Mouse (Mus musculus) frontal cortex, adult 2 months (tissue): ENCODE measurements at regions not wholly inside any gene's neighbourhood (a gene's known extent, or its start where the extent isn't known, plus 50 kb on each side); places are given as distances from the start of the nearest gene placed in this dataset.

Source experiments
- DNase-seq, 2 experiments: peaks; one replicate each; pipeline ENCODE4 v3.0.0; 2022; ENCODE audit warnings: low spot score in 1 of 2; ENCODE audit errors: extremely low spot score in 1 of 2

GRCm38 (mm10) chr12:118562226-118562625 lies 261.0 kb upstream of the Sp4 start:
- DNase-seq: no peak

GRCm38 (mm10) chr12:118549071-118549470 lies 247.8 kb upstream of the Sp4 start:
- DNase-seq: no peak

- no peak for DNase-seq
These were observed 239.1 kb upstream of the Sp4 start for GRCm38 (mm10) chr12:118540336-118540735.

GRCm38 (mm10) chr12:118530514-118530913 lies 229.3 kb upstream of the Sp4 start:
- no peak for DNase-seq

- no peak for DNase-seq
These were observed 228.5 kb upstream of the Sp4 start for GRCm38 (mm10) chr12:118529428-118530361.

GRCm38 (mm10) chr12:118521770-118522169 lies 220.5 kb upstream of the Sp4 start:
- DNase-seq: no peak

GRCm38 (mm10) chr12:118521329-118521728 lies 220.1 kb upstream of the Sp4 start:
- no peak for DNase-seq

- DNase-seq: no peak
These were observed 218.6 kb upstream of the Sp4 start for GRCm38 (mm10) chr12:118519801-118520327.

GRCm38 (mm10) chr12:118510989-118511388 lies 209.7 kb upstream of the Sp4 start:
- no peak for DNase-seq

GRCm38 (mm10) chr12:118508972-118509917 lies 208.0 kb upstream of the Sp4 start:
- DNase-seq: no peak

GRCm38 (mm10) chr12:118500392-118500791 lies 199.2 kb upstream of the Sp4 start:
- DNase-seq: no peak

GRCm38 (mm10) chr12:118488038-118488437 lies 186.8 kb upstream of the Sp4 start:
- DNase-seq: no peak

GRCm38 (mm10) chr12:118486434-118486833 lies 185.2 kb upstream of the Sp4 start:
- no peak for DNase-seq

- DNase-seq: no peak
These were observed 180.1 kb upstream of the Sp4 start for GRCm38 (mm10) chr12:118481347-118481746.

GRCm38 (mm10) chr12:118474732-118475131 lies 173.5 kb upstream of the Sp4 start:
- no peak for DNase-seq

- no peak for DNase-seq
These were observed 165.6 kb upstream of the Sp4 start for GRCm38 (mm10) chr12:118466837-118467236.

GRCm38 (mm10) chr12:118457493-118458408 lies 156.5 kb upstream of the Sp4 start:
- DNase-seq: peak; percentile 9 to 81

- peak in 1 of 2 experiments; percentile 59 for DNase-seq
These were observed 154.4 kb upstream of the Sp4 start for GRCm38 (mm10) chr12:118455609-118456008.

- no peak for DNase-seq
These were observed 138.4 kb upstream of the Sp4 start for GRCm38 (mm10) chr12:118439626-118440025.

GRCm38 (mm10) chr12:118438882-118439281 lies 137.6 kb upstream of the Sp4 start:
- no peak for DNase-seq
